Mouse (Mus musculus) skeletal muscle tissue, postnatal 0 days (tissue): ENCODE measurements around the gene Krtap5-5. TPM values are rescaled to one million over a fixed set of nuclear protein-coding genes. Genes with fewer than 3 reads are reported as not detected.

Experiments used
- polyA plus RNA-seq: library from polyadenylated mRNA; unstranded; fragments of >200 nt; fragmentation: Nextera tagmentation; extraction: Ambion mirVana; gene quantifications from 2 replicates; pipeline ENCODE4 v1.2.1, GENCODE M21; 2015

The Krtap5-5 gene
- polyA plus RNA-seq, result not detected in 2 replicates

GRCm38 (mm10) chr7:142229871-142230270, at the start of gene Krtap5-5:
TSS of gene Krtap5-5 (minus strand) at chr7:142229971.

GRCm38 (mm10) chr7:142274263-142274662, 44.5 kb upstream of the Krtap5-5 start, which contains the start of gene Gm4559:
TSS of gene Gm4559 (minus strand) at chr7:142274363.

GRCm38 (mm10) chr7:142258254-142258653, 28.5 kb upstream of the Krtap5-5 start, which contains the start of gene Gm2431:
TSS of gene Gm2431 (minus strand) at chr7:142258354.

GRCm38 (mm10) chr7:142240978-142241377, 11.2 kb upstream of the Krtap5-5 start, which contains the start of gene Gm40460:
TSS of gene Gm40460 (minus strand) at chr7:142241078.

GRCm38 (mm10) chr7:142211559-142211958, 18.2 kb downstream of the Krtap5-5 start, which contains the start of gene Gm7579:
TSS of gene Gm7579 (plus strand) at chr7:142211859.

GRCm38 (mm10) chr7:142201064-142201463, 28.7 kb downstream of the Krtap5-5 start, which contains the start of gene Krtap5-3:
TSS of gene Krtap5-3 (plus strand) at chr7:142201364.

GRCm38 (mm10) chr7:142190289-142190688, 39.5 kb downstream of the Krtap5-5 start, which contains the start of gene Gm10153:
TSS of gene Gm10153 (minus strand) at chr7:142190389.

Other genes with a start within 250 kb of the Krtap5-5 start
- gene Mob2, start 168.9 kb downstream of the Krtap5-5 start, polyA plus RNA-seq, result 61.1 and 65.1 TPM in 2 replicates
- gene Dusp8, start 134.1 kb downstream of the Krtap5-5 start, polyA plus RNA-seq, result 6.7 and 7.6 TPM in 2 replicates
- not detected in 2 replicates for gene Gm45618, start 109.2 kb downstream of the Krtap5-5 start, polyA plus RNA-seq
- gene Gm39115, start 93.9 kb downstream of the Krtap5-5 start, polyA plus RNA-seq, result not detected in 2 replicates
- not detected in 2 replicates for gene Gm45337, start 85.4 kb downstream of the Krtap5-5 start, polyA plus RNA-seq
- not detected in 2 replicates for gene Gm29735, start 72.9 kb downstream of the Krtap5-5 start, polyA plus RNA-seq
- not detected in 2 replicates for gene Gm4553, start 64.2 kb downstream of the Krtap5-5 start, polyA plus RNA-seq
- gene Krtap5-2, start 54.0 kb downstream of the Krtap5-5 start, polyA plus RNA-seq, result not detected in 2 replicates
- not detected in 2 replicates for gene Gm10153, start 39.6 kb downstream of the Krtap5-5 start, polyA plus RNA-seq
- gene Krtap5-3, start 28.6 kb downstream of the Krtap5-5 start, polyA plus RNA-seq, result not detected in 2 replicates
- not detected in 2 replicates for gene Gm7579, start 18.1 kb downstream of the Krtap5-5 start, polyA plus RNA-seq
- not detected in 2 replicates for gene Gm40460, start 11.1 kb upstream of the Krtap5-5 start, polyA plus RNA-seq
- not detected in 2 replicates for gene Gm2431, start 28.4 kb upstream of the Krtap5-5 start, polyA plus RNA-seq
- gene Gm4559, start 44.4 kb upstream of the Krtap5-5 start, polyA plus RNA-seq, result not detected in 2 replicates
- gene Krtap5-1, start 67.1 kb upstream of the Krtap5-5 start, polyA plus RNA-seq, result not detected in 2 replicates
- gene Krtap5-4, start 73.6 kb upstream of the Krtap5-5 start, polyA plus RNA-seq, result not detected in 2 replicates
- 0.92 and 1.7 TPM in 2 replicates for gene Ifitm10, start 143.8 kb upstream of the Krtap5-5 start, polyA plus RNA-seq
- gene Gm49369, start 152.7 kb upstream of the Krtap5-5 start, polyA plus RNA-seq, result 1.6 TPM in 1 of 2 replicates, not detected in the other
- 340 and 391 TPM in 2 replicates for gene Ctsd, start 158.1 kb upstream of the Krtap5-5 start, polyA plus RNA-seq
- 0.24 and 0.30 TPM in 2 replicates for gene Syt8, start 204.9 kb upstream of the Krtap5-5 start, polyA plus RNA-seq
- 11,644 and 12,538 TPM in 2 replicates for gene Tnni2, start 211.8 kb upstream of the Krtap5-5 start, polyA plus RNA-seq
- gene Lsp1, start 230.8 kb upstream of the Krtap5-5 start, polyA plus RNA-seq, result 46.9 and 49.3 TPM in 2 replicates